Mouse (Mus musculus) brain, embryonic 14.5 days (tissue): ENCODE results near the gene Qsox2.

Experiments used
- CTCF ChIP-seq: fragments of 200-500 bp; IDR thresholded peaks from 2 replicates; pipeline ENCODE4 v1.5.1; 2012; ENCODE audit warnings: inconsistent platforms, mild to moderate bottlenecking, moderate library complexity, borderline replicate concordance; ENCODE audit not compliant: insufficient read depth, insufficient read length; ENCODE audit errors: extremely low read depth
- POLR2A ChIP-seq: fragments of 200-500 bp; IDR thresholded peaks from 2 replicates; pipeline ENCODE4 v1.6.1; 2012; ENCODE audit warnings: mild to moderate bottlenecking, inconsistent platforms, borderline replicate concordance; ENCODE audit not compliant: poor library complexity, insufficient read depth, insufficient read length, severe bottlenecking; ENCODE audit errors: extremely low read depth

GRCm38 (mm10) chr2:26265095-26265494 lies 27.8 kb upstream of the Qsox2 start:
- TF ChIP-seq CTCF: no peak
- TF ChIP-seq POLR2A: no peak
